Mouse (Mus musculus): ENCODE data around the gene Farp1.

GRCm38 (mm10) chr14:121151837-121152236, 116.8 kb downstream of the Farp1 start:
- TF ChIP-seq CTCF (IDR thresholded peaks at IDR 0.05; ENCODE audit: low read depth): no peak
- no peak for TF ChIP-seq EP300 (IDR thresholded peaks at IDR 0.05; ENCODE audit: low read depth)
